Mouse (Mus musculus): ENCODE results near the gene 6030458C11Rik. TPM values are rescaled to one million over a fixed set of nuclear protein-coding genes. Genes with fewer than 3 reads are reported as not detected.

Gene 6030458C11Rik
- total and polyA plus RNA-seq, 3 experiments, result 17.5 to 38.3 (median 30.6) TPM

- no peak for TF ChIP-seq MAZ (IDR thresholded peaks at IDR 0.05; ENCODE audit: low read depth, low read length)
- TF ChIP-seq TBP (conservative IDR thresholded peaks at IDR 0.05; ENCODE audit: low read depth, low read length), result no peak
- TF ChIP-seq EP300 (IDR thresholded peaks at IDR 0.05; ENCODE audit: low read length), result no peak
- TF ChIP-seq CHD1 (IDR thresholded peaks at IDR 0.05; ENCODE audit: low read depth, low read length), result no peak
- TF ChIP-seq BHLHE40 (IDR thresholded peaks at IDR 0.05; ENCODE audit: low read depth, low read length), result no peak
- no peak for TF ChIP-seq ZNF384 (IDR thresholded peaks at IDR 0.05; ENCODE audit: low read depth, low read length)
- TF ChIP-seq ZC3H11A (IDR thresholded peaks at IDR 0.05; ENCODE audit: low read depth, low read length), result peak; percentile 69
- TF ChIP-seq MEF2A (IDR thresholded peaks at IDR 0.05; ENCODE audit: borderline replicate concordance, low read depth, low read length), result no peak
- TF ChIP-seq RAD21 (IDR thresholded peaks at IDR 0.05; ENCODE audit: low read depth, low read length), result peak; percentile 86
- TF ChIP-seq PAX5 (IDR thresholded peaks at IDR 0.05; ENCODE audit: low read length), result no peak
- no peak for TF ChIP-seq ETS1 (conservative IDR thresholded peaks at IDR 0.05; ENCODE audit: low read depth, low read length)
- no peak for TF ChIP-seq POLR2AphosphoS2 (IDR thresholded peaks at IDR 0.05; ENCODE audit: low read depth, low read length)
- TF ChIP-seq UBTF (IDR thresholded peaks at IDR 0.05; ENCODE audit: low read depth, low read length), result no peak
- 0 out of 2 replicates have a peak, but pooled peaks have one; percentile 30 for TF ChIP-seq ELF1 (IDR thresholded peaks at IDR 0.05; ENCODE audit: low read depth, low read length)
These were observed 29.0 kb downstream of the 6030458C11Rik start (continued) for GRCm38 (mm10) chr15:12795457-12795894.

- DNase-seq (ENCODE audit: extremely low read depth), result no peak
- Histone ChIP-seq H3K9me3 (replicated peaks; ENCODE audit: low read length) (peaks cover 5% of the 10 kb centered on the region), H3K79me2 (replicated peaks; ENCODE audit: control insufficient read depth, extremely low read depth, insufficient read depth, poor library complexity, severe bottlenecking) (no peaks in the 10 kb centered on the region), H3K4me1 (ENCODE audit: control insufficient read depth in 1 of 2, insufficient read depth in 2 of 2) (peaks cover 4 to 12% of the 10 kb centered on the region in 2 experiments; a peak in 3 of 4 replicates), H3K36me3 (replicated peaks in 1 of 2; ENCODE audit: control insufficient read depth in 1 of 2, insufficient read depth in 1 of 2, low read length in 1 of 2) (no peaks in the 10 kb centered on the region), H3K9ac (ENCODE audit: insufficient read depth, low read depth) (no peak overlapping the region), H3K27me3 (replicated peaks) (no peaks in the 10 kb centered on the region), H3K27ac (ENCODE audit: insufficient read depth, low read depth) (no peak overlapping the region), H3K4me2 (ENCODE audit: insufficient read depth, low read depth, poor library complexity, severe bottlenecking) (no peak overlapping the region), H3K4me3 (replicated peaks in 1 of 3; ENCODE audit: low read depth in 2 of 3, low read length in 2 of 3, poor library complexity in 1 of 3) (no peak overlapping the region)
- in situ Hi-C loops (cut with MboI; ENCODE audit: low pct_ligation_motif_present, low pct_unique_long_range_greater_than_20kb, low sequenced_read_pairs) (loop anchor here (10.0 kb wide), 1 partner anchor 600 kb away; no protein-coding TSS in a partner anchor), dilution Hi-C loops (cut with MboI; ENCODE audit: extremely low pct_ligation_motif_present, extremely low pct_unique_long_range_greater_than_20kb, low sequenced_read_pairs) (no loop called here)
- no peak for TF ChIP-seq IRF4 (IDR thresholded peaks at IDR 0.05; ENCODE audit: low read depth, low read length)
- TF ChIP-seq POLR2AphosphoS2 (IDR thresholded peaks at IDR 0.05; ENCODE audit: low read depth, low read length), result no peak
- TF ChIP-seq MEF2A (IDR thresholded peaks at IDR 0.05; ENCODE audit: borderline replicate concordance, low read depth, low read length), result no peak
- no peak for TF ChIP-seq E2F4 (IDR thresholded peaks at IDR 0.05; ENCODE audit: insufficient replicate concordance, low read depth, low read length)
- no peak for TF ChIP-seq SMC3 (IDR thresholded peaks at IDR 0.05; ENCODE audit: low read depth, low read length)
- no peak for TF ChIP-seq JUND (conservative IDR thresholded peaks at IDR 0.05; ENCODE audit: low read depth, low read length)
- no peak for TF ChIP-seq ZC3H11A (IDR thresholded peaks at IDR 0.05; ENCODE audit: low read depth, low read length)
These were observed 30.1 kb downstream of the 6030458C11Rik start for GRCm38 (mm10) chr15:12794311-12794710.

All from CH12.LX (cell line).